Mouse (Mus musculus): ENCODE results near the gene Cyp11a1. TPM values are rescaled to one million over a fixed set of nuclear protein-coding genes. Genes with fewer than 3 reads are reported as not detected.

Cyp11a1 gene
- polyA plus RNA-seq, 1 experiment: 0.19 TPM

DNA sequence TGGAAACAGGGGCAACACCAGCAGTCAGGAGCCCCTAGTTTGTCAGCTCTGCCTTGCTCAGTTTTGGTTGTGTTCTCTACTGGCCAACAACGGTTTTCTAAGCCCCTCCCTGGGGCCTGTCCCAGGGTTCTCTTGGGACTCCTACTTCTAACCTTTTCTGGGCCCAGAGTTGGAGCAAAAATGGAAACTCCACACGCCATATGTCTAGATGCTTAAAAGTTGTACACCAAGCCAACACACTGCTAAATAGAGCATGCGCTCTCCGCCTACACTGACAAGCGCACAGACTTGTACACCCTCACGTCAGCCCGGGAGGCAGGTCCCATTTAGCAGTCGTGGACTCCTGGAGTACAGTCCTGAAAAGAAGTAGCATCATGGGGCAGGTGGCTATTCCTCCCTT, 20.9 kb upstream of the Cyp11a1 start:
- TF ChIP-seq CTCF (IDR thresholded peaks at IDR 0.05; ENCODE audit: extremely low read depth, insufficient read length, insufficient replicate concordance, low read depth, low read length) (no peak), POLR2A (IDR thresholded peaks at IDR 0.05; ENCODE audit: low read depth, low read length) (no peak)
- WGBS: 92% methylated on average over 8 of the region's 8 CpGs
- Histone ChIP-seq H3K36me3 (ENCODE audit: control insufficient read depth, insufficient read depth, low read length) (no peaks in the 10 kb centered on the region), H3K4me1 (ENCODE audit: control insufficient read depth, insufficient read depth, insufficient read length, low read length) (peaks cover 10% of the 10 kb centered on the region; the same call in 1 of the 2 replicates), H3K4me3 (ENCODE audit: low read depth, low read length) (no peak overlapping the region), H3K27ac (ENCODE audit: insufficient read depth, low read depth, low read length) (no peak overlapping the region), H3K27me3 (ENCODE audit: control insufficient read depth, insufficient read depth, low read length) (no peaks in the 10 kb centered on the region)

DNA sequence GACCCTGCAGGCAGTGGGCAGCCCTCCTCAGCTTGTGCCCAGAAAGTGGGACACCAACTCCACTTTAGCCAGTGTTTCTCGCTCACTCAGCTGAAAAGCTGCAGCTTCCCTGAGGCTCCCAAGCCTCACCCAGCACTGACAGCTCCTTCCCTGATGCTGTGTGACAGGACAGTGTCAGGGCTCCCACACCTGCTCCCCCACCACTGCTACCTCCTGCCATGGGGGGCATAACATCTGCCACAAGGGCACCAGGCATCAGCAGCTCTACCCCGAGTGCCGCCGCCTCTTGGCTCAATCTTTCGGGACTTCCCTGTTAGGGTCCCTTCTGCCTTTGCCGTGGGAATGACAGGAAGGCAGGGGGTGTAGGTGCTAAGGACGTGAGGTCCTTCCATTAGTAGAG, 19.9 kb upstream of the Cyp11a1 start:
- no peak for TF ChIP-seq CTCF (IDR thresholded peaks at IDR 0.05; ENCODE audit: extremely low read depth, insufficient read length, insufficient replicate concordance, low read depth, low read length)
- TF ChIP-seq POLR2A (IDR thresholded peaks at IDR 0.05; ENCODE audit: low read depth, low read length): no peak
- 88% methylated on average over 7 of the region's 7 CpGs for WGBS
- Histone ChIP-seq H3K27me3 (ENCODE audit: control insufficient read depth, insufficient read depth, low read length) (no peaks in the 10 kb centered on the region), H3K27ac (ENCODE audit: insufficient read depth, low read depth, low read length) (no peak overlapping the region), H3K4me3 (ENCODE audit: low read depth, low read length) (no peak overlapping the region), H3K4me1 (ENCODE audit: control insufficient read depth, insufficient read depth, insufficient read length, low read length) (peaks cover 3% of the 10 kb centered on the region; the same call in 1 of the 2 replicates), H3K36me3 (ENCODE audit: control insufficient read depth, insufficient read depth, low read length) (no peaks in the 10 kb centered on the region)

DNA sequence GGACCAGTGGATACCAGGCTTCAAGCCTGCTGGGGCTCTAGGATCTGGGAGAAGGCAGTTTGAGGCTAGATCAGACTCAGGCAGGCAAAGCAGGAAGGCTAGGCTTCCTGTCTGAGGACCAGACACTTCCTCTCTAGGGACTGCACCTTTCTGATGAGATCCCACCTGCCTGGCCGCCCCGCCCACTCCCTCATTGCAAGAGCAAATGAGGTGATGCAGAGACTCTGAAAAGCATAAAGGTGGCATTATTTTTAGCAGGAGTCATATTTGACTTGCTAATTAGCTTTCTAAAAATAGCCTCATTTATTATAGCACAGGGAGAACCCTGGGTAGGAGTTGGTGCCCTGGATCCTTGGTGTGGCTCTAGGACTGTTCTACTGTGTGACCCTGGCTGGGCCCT, 18.1 kb upstream of the Cyp11a1 start:
- 66% methylated on average over 2 of the region's 2 CpGs for WGBS
- no peaks in the 10 kb centered on the region; the same call in 1 of the 2 replicates for H3K4me1 ChIP-seq (ENCODE audit: control insufficient read depth, insufficient read depth, insufficient read length, low read length)
- H3K4me3 ChIP-seq (ENCODE audit: low read depth, low read length): no peak overlapping the region
- no peaks in the 10 kb centered on the region for H3K27me3 ChIP-seq (ENCODE audit: control insufficient read depth, insufficient read depth, low read length)
- H3K27ac ChIP-seq (ENCODE audit: insufficient read depth, low read depth, low read length): no peak overlapping the region
- TF ChIP-seq POLR2A (IDR thresholded peaks at IDR 0.05; ENCODE audit: low read depth, low read length) (no peak), CTCF (IDR thresholded peaks at IDR 0.05; ENCODE audit: extremely low read depth, insufficient read length, insufficient replicate concordance, low read depth, low read length) (no peak)
- no peaks in the 10 kb centered on the region for H3K36me3 ChIP-seq (ENCODE audit: control insufficient read depth, insufficient read depth, low read length)

GRCm38 (mm10) chr9:57989309-57989708, 16.9 kb upstream of the Cyp11a1 start:
- Histone ChIP-seq H3K4me3 (ENCODE audit: low read depth, low read length) (no peak overlapping the region), H3K27me3 (ENCODE audit: control insufficient read depth, insufficient read depth, low read length) (no peaks in the 10 kb centered on the region), H3K27ac (ENCODE audit: insufficient read depth, low read depth, low read length) (no peak overlapping the region), H3K36me3 (ENCODE audit: control insufficient read depth, insufficient read depth, low read length) (no peaks in the 10 kb centered on the region), H3K4me1 (ENCODE audit: control insufficient read depth, insufficient read depth, insufficient read length, low read length) (no peaks in the 10 kb centered on the region; the same call in 1 of the 2 replicates)
- WGBS: 83% methylated on average over 6 of the region's 6 CpGs
- no peak for TF ChIP-seq POLR2A (IDR thresholded peaks at IDR 0.05; ENCODE audit: low read depth, low read length)
- TF ChIP-seq CTCF (IDR thresholded peaks at IDR 0.05; ENCODE audit: extremely low read depth, insufficient read length, insufficient replicate concordance, low read depth, low read length): no peak

DNA sequence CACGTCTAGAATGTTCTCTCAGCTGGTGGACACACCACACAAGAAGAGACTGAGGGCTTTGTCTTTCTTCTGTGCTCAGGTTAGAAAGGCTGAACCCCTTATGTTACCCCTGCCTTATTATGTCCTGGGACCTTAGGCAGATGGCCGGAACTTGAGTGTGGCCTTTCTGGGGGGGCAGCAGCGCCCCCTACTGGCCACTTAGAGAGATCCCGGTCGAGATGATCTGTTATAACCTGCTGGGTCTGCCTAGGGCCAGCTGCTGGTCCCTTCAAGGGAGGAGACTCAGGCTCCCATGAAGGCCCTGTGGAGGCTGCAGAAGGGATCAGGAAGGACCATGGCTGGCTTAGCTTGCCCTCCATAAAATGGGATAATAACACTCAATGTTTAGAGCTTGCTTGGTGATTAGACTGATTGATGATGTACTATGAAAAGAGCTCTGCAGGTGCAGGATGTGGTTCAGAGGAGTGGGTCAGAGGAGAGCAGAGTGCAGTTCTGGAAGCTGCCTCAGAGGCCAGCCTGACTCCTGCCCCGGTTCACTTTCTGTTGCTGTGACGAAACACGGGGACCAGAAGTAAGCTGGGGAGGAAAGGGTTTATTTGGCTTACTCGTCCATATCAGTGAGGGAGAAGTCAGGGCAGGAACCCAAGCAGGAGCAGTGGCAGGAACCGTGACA, 15.6 kb upstream of the Cyp11a1 start:
- Histone ChIP-seq H3K4me1 (ENCODE audit: control insufficient read depth, insufficient read depth, insufficient read length, low read length) (no peaks in the 10 kb centered on the region; the same call in 1 of the 2 replicates), H3K27ac (ENCODE audit: insufficient read depth, low read depth, low read length) (no peak overlapping the region), H3K4me3 (ENCODE audit: low read depth, low read length) (no peak overlapping the region), H3K27me3 (ENCODE audit: control insufficient read depth, insufficient read depth, low read length) (no peaks in the 10 kb centered on the region), H3K36me3 (ENCODE audit: control insufficient read depth, insufficient read depth, low read length) (no peaks in the 10 kb centered on the region)
- TF ChIP-seq CTCF (IDR thresholded peaks at IDR 0.05; ENCODE audit: extremely low read depth, insufficient read length, insufficient replicate concordance, low read depth, low read length) (peak; percentile 94; the same call in 1 of the 2 replicates), POLR2A (IDR thresholded peaks at IDR 0.05; ENCODE audit: low read depth, low read length) (no peak)
- 23% methylated on average over 10 of the region's 10 CpGs for WGBS

DNA sequence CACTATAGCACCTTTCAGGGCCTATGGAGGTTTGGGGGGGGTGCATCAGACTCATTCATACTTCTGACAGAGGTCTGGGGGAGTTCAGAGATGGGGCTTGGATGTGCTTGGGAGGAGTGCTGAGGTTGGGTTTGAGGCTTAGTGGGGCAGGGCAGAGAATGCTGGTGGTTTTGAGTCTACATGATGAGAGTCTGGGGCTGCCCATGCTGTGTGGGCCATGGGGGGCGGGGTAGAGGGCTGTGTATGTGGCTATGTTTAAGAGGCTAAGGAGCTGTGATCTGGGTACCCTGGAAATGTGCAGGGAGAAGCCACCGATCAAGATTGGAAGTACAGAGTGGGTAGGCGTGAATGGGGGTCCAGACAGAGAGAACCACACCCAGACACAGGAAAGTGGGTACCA, 14.2 kb upstream of the Cyp11a1 start:
- Histone ChIP-seq H3K36me3 (ENCODE audit: control insufficient read depth, insufficient read depth, low read length) (no peaks in the 10 kb centered on the region), H3K4me3 (ENCODE audit: low read depth, low read length) (no peak overlapping the region), H3K27ac (ENCODE audit: insufficient read depth, low read depth, low read length) (no peak overlapping the region), H3K27me3 (ENCODE audit: control insufficient read depth, insufficient read depth, low read length) (no peaks in the 10 kb centered on the region), H3K4me1 (ENCODE audit: control insufficient read depth, insufficient read depth, insufficient read length, low read length) (no peaks in the 10 kb centered on the region; the same call in 1 of the 2 replicates)
- TF ChIP-seq CTCF (IDR thresholded peaks at IDR 0.05; ENCODE audit: extremely low read depth, insufficient read length, insufficient replicate concordance, low read depth, low read length) (no peak), POLR2A (IDR thresholded peaks at IDR 0.05; ENCODE audit: low read depth, low read length) (no peak)
- WGBS: 93% methylated on average over 3 of the region's 3 CpGs

- 78% methylated on average over 8 of the region's 8 CpGs for WGBS
- Histone ChIP-seq H3K27me3 (ENCODE audit: control insufficient read depth, insufficient read depth, low read length) (no peaks in the 10 kb centered on the region), H3K36me3 (ENCODE audit: control insufficient read depth, insufficient read depth, low read length) (no peaks in the 10 kb centered on the region), H3K4me1 (ENCODE audit: control insufficient read depth, insufficient read depth, insufficient read length, low read length) (no peaks in the 10 kb centered on the region; the same call in 1 of the 2 replicates), H3K27ac (ENCODE audit: insufficient read depth, low read depth, low read length) (no peak overlapping the region), H3K4me3 (ENCODE audit: low read depth, low read length) (no peak overlapping the region)
- no peak for TF ChIP-seq CTCF (IDR thresholded peaks at IDR 0.05; ENCODE audit: extremely low read depth, insufficient read length, insufficient replicate concordance, low read depth, low read length)
Measured at GRCm38 (mm10) chr9:57992781-57993591, 13.2 kb upstream of the Cyp11a1 start.
